Mouse (Mus musculus): ENCODE measurements around the gene Cnst.
"Not testable (repeated sequence)": the region's sequence is repeated elsewhere in the genome, so short reads cannot be mapped to it uniquely, and the experiment has no call there.

Gene Cnst

DNA sequence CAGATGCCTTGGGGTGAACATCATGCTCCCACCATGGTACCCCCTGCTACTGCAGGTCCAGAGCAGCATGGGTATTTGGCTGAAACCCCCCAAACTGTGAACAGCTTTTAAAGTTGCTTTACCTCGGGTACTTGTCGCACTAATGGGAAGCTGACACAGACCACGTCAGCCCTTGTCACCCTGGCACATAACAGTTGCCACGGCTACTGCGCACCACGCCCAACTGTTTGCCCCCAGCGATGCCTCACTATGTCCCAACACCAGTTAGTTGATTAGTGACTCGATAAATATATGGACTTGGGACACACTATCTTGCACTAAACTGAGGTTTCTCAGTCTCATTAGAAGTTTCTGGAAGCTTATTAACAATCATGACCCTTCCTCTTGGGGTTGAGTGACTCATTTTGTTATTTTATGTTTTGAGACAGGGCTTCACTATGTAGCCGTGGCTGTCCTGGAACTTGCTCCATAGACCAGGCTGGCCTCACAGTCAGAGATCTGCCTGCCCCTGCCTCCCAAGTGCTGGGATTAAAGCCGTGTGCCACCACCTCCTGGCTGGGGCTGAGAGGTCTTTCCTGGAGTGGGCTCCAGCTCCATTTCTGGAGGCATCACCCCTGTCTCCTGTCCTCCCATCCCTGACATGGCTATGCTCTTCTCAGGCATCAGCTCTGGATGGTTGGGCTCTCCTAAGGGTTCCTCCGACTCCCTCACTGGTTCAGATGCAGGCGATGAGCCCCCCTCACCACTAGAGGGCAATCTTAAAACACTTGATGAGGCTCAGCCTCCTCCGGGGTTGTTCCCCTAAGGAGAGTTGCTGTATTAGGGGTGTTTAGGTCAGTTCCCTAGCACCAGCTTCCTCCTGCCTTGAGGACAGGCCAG, 99.2 kb downstream of the Cnst start:
- CTCF ChIA-PET, result no interaction called here

DNA sequence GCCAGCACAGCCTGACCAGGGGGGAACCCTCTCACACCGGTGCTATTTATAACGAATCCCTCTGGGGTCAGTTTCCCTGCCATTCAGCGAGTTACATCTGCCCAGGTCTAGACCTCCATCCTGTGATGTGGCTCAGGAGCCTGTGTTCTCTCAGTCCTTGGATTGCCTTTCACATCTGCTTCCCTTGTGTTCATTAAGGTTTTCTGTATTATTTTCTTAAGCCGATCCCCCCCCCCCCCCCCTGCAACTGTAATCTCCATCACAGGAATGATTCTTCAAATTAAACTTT, 99.8 kb downstream of the Cnst start:
- CTCF ChIA-PET, result no interaction called here

DNA sequence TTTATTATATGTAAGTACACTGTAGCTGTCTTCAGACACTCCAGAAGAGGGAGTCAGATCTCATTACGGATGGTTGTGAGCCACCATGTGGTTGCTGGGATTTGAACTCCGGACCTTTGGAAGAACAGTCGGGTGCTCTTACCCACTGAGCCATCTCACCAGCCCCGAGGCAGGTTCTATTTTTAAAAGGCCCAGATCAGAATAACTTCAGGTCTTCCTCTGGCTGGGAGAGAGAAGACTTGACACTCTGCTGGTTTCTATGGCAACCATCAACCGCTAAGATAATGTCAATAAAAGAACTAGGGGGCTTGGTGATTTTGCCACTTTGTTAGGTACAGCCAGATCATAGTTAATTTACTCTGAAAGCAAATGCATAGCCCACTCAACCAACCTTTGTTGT, 102.5 kb downstream of the Cnst start:
- CTCF ChIA-PET, result not testable (repeated sequence)

DNA sequence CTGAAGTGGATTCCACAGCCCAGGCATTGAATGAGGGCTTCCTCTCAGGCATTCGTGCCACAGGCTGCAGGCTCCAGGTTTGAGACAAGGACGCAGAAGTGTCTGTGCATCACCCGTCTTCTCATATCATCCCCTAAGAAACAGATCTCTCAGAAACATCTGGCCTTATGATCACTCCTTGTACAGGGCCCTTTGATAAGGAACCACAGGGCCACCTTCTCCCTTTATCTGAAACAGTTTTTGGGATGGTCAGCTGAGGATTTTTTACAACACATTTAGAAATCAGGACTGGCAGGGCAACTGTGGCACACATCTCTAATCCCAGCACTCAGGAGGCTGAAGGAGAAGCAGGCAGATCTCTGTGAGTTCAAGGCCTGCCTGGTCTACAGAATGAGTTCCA, 103.2 kb downstream of the Cnst start:
- CTCF ChIA-PET, result no interaction called here

DNA sequence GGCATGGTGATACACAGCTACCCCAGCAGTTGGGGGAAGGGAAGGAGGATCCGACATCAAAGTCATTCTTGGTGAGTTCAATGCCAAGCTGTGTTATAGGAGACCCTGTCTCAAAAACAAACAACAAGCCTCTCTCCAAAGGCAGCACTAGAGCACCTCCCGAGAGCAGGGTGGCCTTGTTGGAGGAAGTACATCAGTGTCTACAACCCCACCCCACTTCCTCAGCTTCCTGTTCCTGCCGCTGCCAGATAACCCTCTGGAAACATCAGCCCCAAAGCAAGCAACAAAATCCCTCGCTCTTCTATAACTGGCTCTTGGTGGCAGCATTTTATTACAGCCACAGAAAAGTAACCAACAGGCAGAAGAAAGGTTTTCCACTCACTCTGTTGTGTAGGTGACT, 104.1 kb downstream of the Cnst start:
- CTCF ChIA-PET, result no interaction called here

DNA sequence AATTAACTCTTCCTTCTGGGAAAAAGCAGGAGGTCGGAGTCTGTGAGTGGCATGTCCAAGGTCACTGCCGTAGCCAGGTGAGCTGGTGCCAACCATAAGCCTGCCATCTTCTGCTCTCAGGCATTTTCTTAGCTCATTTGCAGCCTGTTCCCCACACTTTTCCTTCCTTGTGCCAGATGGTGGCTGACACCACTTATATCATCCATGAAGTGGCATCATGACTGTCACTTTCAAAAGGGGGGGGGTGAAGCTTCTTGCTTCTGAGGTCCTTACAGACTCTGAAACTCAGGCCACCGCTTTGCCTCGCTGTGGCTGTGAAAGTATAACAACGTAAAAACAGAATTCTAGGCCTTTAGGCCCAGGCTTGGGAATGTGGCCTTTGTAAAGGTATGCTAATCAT, 105.1 kb downstream of the Cnst start:
- CTCF ChIA-PET, result no interaction called here

DNA sequence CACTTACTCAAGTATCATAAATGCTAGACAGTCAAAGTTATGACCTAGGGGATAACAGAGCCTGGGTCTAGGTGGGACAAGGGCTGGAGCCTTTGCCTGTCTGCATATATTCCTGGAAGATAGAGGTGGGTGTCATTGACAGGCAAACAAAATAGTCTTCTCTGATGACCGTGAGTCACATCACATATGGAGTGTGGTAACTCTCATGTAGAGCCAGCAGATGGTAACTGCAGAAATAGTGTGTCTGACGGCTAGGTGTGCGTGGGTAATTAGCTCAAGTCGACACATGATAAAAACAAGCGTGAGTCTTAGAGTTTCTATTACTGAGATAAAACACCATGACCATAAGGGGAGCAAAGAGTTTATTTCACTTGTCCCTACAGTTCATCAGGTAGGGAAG, 116.9 kb downstream of the Cnst start:
- CTCF ChIA-PET, result no interaction called here

DNA sequence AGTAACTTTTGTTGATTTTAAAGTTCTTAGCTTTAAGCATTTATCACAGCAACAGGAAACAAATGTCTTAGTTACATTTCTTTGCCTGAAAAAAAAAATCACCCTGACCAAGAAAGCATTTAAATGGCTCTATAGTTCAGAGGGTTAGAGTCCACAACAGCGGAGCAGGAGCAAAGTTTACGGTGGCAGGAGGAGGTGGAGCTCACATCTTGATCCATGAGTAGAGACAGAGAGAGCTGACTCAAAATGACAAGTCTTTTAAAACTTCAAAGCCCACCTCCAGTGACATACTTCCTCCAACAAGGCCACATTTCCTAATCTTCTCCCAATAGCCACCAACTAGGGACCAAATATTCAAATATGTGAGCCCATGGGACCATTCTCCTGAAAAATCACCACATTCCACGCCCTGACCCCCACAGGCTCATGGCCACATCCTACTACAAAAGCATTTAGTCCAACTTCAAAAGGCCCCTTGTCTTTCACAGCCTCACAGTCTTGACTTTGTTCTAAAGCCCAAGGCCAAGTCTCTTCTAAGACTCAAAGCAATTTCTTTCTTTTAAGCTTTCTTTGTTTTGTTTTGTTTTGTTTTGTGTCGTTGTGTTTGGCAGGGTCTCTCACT, 118.2 kb downstream of the Cnst start:
- CTCF ChIA-PET, result no interaction called here

DNA sequence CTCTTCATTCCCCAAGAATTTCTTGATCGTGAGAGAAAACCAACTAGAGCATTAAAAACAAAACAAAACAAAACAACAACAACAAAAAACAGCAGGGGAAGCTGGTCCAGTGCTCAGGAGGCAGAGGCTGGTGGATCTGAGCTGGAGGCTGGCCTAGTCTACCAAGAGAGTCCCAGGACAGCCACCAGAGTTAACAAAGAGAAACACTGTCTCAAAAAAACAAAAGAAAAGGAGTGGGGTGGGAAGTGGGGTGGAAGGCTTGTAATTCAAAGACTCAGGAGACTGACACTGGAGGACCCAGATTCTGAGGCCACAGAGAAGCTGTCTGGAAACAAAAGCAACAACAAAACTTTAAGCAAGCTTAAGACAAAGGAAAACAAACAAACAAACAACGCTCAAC, 120.8 kb downstream of the Cnst start:
- CTCF ChIA-PET, result no interaction called here

DNA sequence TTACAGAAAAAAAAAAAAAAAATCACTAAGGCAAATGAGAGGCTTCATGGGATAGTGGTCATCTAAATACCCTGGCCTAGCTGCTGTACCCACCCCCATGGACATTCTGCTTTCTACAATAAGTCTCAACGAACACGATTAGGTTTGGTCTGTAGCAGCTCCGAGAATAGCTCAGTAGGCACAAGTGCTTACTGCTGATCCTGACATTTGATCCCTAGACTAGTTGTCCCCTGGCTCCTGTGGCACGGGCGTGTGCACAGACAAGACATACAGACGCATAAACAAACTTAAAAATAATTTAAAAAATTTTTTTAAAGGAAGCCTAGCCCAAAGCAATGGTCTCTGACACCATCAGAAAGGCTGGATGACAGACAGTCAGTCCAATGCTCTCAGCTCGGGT, 121.3 kb downstream of the Cnst start:
- CTCF ChIA-PET, result no interaction called here

DNA sequence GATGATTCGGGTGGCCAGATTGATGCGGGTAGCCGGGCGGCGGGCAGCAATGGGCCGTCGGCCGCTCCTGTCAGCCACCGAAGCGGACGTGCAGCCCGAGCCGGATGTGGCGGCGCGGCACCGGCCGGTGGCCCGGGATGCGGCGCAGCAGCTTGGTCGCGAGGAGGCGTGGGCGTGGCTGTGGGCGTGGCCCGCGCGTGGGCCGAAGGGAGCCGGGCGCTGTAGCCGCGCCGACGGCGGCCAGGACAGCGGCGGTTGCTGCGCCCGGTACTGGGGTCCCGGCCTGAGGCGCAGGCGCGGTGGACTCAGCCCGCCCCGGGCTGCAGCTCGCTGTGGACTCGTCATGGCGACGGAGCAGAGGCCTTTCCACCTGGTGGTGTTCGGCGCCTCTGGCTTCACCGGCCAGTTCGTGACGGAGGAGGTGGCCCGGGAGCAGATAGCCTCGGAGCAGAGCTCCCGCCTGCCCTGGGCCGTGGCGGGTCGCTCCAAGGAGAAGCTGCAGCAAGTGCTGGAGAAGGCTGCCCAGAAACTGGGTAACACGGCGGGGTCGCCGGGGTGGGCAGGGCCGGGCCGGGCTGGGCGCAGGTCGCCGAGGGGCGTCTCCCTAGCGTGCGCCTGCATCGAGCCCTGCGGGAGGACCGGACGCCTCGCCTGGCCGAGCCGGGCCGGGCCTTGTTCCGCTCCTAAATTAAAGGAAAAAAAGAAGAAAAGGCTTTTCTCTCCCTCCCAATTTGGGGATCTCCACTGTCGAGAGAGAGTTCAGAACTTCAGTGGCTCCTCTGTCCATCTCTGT, 122.0 kb downstream of the Cnst start, which contains the start of gene Sccpdh:
Gene Sccpdh (plus strand): TSS at position 198 of the 793 bp plus-strand sequence.
- CTCF ChIA-PET, result no interaction called here

DNA sequence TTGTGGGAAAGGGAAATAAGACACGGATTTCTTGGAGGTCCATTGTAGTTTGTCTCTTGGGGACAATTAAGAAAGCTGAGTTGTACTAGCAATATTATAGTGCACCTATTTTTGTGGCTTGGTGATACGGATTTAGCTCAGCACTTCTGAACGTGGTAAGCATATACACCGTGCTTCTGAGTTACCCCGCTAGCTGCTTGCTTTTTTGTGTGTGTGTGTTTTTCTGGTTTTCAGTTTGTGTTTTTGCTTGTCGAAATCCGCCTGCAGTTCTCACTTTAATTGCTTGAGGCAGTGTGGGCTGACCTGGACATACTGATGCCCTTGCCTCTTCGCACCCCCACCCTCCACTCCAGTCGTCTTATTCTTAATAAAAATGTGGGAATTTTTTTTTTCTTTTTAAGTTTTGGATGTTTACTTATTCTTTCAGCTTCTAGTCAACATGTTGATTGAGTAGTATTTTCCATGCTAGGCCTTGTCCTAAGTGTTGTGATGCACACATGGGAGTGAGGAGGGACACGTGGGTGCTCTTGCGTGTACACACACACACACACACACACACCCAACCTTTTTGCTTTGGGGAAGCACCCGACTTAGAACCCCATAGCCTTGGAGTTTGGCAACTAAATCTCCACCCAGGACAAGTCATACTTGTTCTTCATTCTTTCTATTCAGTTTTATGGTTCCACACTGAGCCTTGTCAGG, 122.8 kb downstream of the Cnst start:
- CTCF ChIA-PET, result no interaction called here

DNA sequence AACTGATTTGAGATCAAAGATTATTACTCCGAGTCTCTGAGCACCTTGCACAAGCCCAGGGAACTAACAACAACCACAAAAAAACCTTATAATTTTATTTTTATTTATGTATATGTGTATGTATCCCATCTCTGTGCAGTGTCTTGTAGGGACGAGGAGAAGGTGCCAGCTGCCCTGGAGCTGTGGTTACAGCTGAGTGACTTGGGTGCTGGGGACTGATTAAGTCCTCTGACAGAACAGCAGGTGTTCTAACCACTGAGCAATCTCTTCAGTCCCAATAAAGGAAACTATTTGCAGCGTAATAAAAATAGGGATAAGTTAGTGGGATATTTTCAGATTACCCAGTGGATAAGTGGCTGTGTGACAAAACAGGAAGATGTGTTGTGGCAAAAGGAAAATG, 128.2 kb downstream of the Cnst start:
- CTCF ChIA-PET, result no interaction called here

DNA sequence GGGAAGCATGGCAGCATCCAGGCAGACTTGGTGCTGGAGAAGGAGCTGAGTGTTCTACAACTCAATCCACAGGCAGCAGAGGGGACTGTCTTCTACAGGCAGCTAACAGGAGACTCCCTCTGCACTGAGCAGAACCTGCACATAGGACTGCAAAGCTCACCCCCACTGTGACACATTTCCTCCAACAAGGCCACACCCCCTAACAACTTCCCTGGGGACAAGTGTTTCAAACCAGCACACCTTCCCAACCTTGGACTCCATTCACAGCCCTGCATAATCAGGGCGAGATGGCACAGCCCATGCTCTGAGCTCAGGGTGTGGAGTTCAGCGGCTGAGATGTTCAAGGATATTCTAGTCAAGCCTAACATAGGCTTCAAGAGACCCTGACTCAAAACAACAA, 130.9 kb downstream of the Cnst start:
- CTCF ChIA-PET, result interaction anchor here (0.6 kb wide), 1 partner anchor 1342 kb away, joined by 3 read pairs; no protein-coding TSS in a partner anchor
